Comparison of ENCODE assay signal across 24 mouse cellular contexts in genomic region chrX:155903108-155903507, GRCm38 (mm10).
DNase-seq lines count a peak whose midpoint lies in the region; ATAC-seq and TF ChIP-seq lines count a peak whose summit lies in the region.
"Had no signal": no experiment of that assay in that cellular context is flagged by ENCODE, and none has a peak within 500 bp of the region (broad histone marks: within the 10 kb centered on the region; RNA-seq: fewer than 3 reads in every experiment).

No protein-coding gene starts in this region.

- no peaks in the 10 kb centered on the region for H3K27me3 ChIP-seq in hindbrain, embryonic 11.5 days (ENCODE audit: control insufficient read depth, insufficient read depth, low read length)
- H3K27me3 ChIP-seq in hindbrain, embryonic 10.5 days (ENCODE audit: insufficient read depth, poor library complexity, severe bottlenecking), result no peaks in the 10 kb centered on the region
- H3K27me3 ChIP-seq in midbrain, postnatal 0 days (ENCODE audit: insufficient read depth, low read length), result no peaks in the 10 kb centered on the region
- no peaks in the 10 kb centered on the region for H3K27me3 ChIP-seq in midbrain, embryonic 10.5 days (ENCODE audit: low read depth, poor library complexity, severe bottlenecking)
- H3K27me3 ChIP-seq: CH12.LX; forebrain, embryonic 15.5 days; heart, embryonic 12.5 days; liver, embryonic 12.5 days; midbrain, embryonic 13.5 days; neural tube, embryonic 15.5 days had no signal

- H3K4me2 ChIP-seq in hindbrain, embryonic 11.5 days (replicated peaks; ENCODE audit: low read depth, low read length), result no peak overlapping the region
- H3K4me2 ChIP-seq in midbrain, postnatal 0 days (ENCODE audit: low read depth, low read length, poor library complexity, severe bottlenecking), result no peak overlapping the region
- H3K4me2 ChIP-seq: forebrain, embryonic 15.5 days; heart, embryonic 12.5 days; liver, embryonic 12.5 days; midbrain, embryonic 13.5 days; neural tube, embryonic 15.5 days had no signal

- H3K4me3 ChIP-seq in hindbrain, embryonic 11.5 days (ENCODE audit: low read depth, low read length), result no peak overlapping the region
- no peak overlapping the region for H3K4me3 ChIP-seq in hindbrain, embryonic 10.5 days
- no peak overlapping the region for H3K4me3 ChIP-seq in midbrain, postnatal 0 days (ENCODE audit: low read depth, low read length)
- H3K4me3 ChIP-seq in midbrain, embryonic 10.5 days, result no peak overlapping the region
- H3K4me3 ChIP-seq: forebrain, embryonic 15.5 days; heart, adult 2 months; heart, embryonic 12.5 days; layer of hippocampus, adult 2 months; liver, embryonic 12.5 days; midbrain, embryonic 13.5 days; neural tube, embryonic 15.5 days had no signal

- no peak overlapping the region for H3K9ac ChIP-seq in hindbrain, embryonic 11.5 days (ENCODE audit: low read depth, low read length)
- no peak overlapping the region for H3K9ac ChIP-seq in midbrain, postnatal 0 days (replicated peaks; ENCODE audit: low read length, poor library complexity, severe bottlenecking)
- H3K9ac ChIP-seq: forebrain, embryonic 15.5 days; heart, embryonic 12.5 days; liver, embryonic 12.5 days; liver, postnatal 0 days; midbrain, embryonic 13.5 days; neural tube, embryonic 15.5 days had no signal

- no peak for TF ChIP-seq CTCF in midbrain, postnatal 0 days (IDR thresholded peaks at IDR 0.05)

- no peaks in the 10 kb centered on the region for H3K36me3 ChIP-seq in hindbrain, embryonic 11.5 days (ENCODE audit: control insufficient read depth, insufficient read depth, low read length)
- no peaks in the 10 kb centered on the region for H3K36me3 ChIP-seq in hindbrain, embryonic 10.5 days
- H3K36me3 ChIP-seq in midbrain, postnatal 0 days (ENCODE audit: insufficient read depth, low read length), result no peaks in the 10 kb centered on the region
- H3K36me3 ChIP-seq in midbrain, embryonic 10.5 days, result no peaks in the 10 kb centered on the region
- H3K36me3 ChIP-seq: forebrain, embryonic 15.5 days; heart, embryonic 12.5 days; liver, embryonic 12.5 days; midbrain, embryonic 13.5 days; neural tube, embryonic 15.5 days had no signal

- peak; percentile 71 for ATAC-seq in hindbrain, embryonic 11.5 days (ENCODE audit: low FRiP score)
- no peak for ATAC-seq in midbrain, postnatal 0 days (ENCODE audit: low FRiP score)
- ATAC-seq: activated CD4-positive, CD25-positive, alpha-beta regulatory T cell, adult 4 months; forebrain, embryonic 15.5 days; intestine, embryonic 16.5 days; liver, embryonic 12.5 days; liver, postnatal 0 days; midbrain, embryonic 13.5 days had no signal

- H3K4me1 ChIP-seq in hindbrain, embryonic 11.5 days (replicated peaks; ENCODE audit: control insufficient read depth, insufficient read depth, low read length), result no peaks in the 10 kb centered on the region
- no peaks in the 10 kb centered on the region for H3K4me1 ChIP-seq in hindbrain, embryonic 10.5 days (replicated peaks)
- no peaks in the 10 kb centered on the region for H3K4me1 ChIP-seq in midbrain, postnatal 0 days (ENCODE audit: insufficient read depth, low read length)
- H3K4me1 ChIP-seq in midbrain, embryonic 10.5 days, result no peaks in the 10 kb centered on the region
- H3K4me1 ChIP-seq: forebrain, embryonic 15.5 days; heart, embryonic 12.5 days; liver, embryonic 12.5 days; midbrain, embryonic 13.5 days; neural tube, embryonic 15.5 days had no signal

- DNase-seq in cerebellum, postnatal 10 days, result peak; percentile 18
- no peak for DNase-seq in cerebellum, adult 11 months
- no peak for DNase-seq in hindbrain, embryonic 11.5 days (ENCODE audit: low spot score)
- DNase-seq in hindbrain, embryonic 10.5 days (ENCODE audit: low spot score), result no peak
- peak; percentile 24 for DNase-seq in midbrain, postnatal 0 days (ENCODE audit: low spot score)
- DNase-seq in midbrain, embryonic 10.5 days (ENCODE audit: low spot score), result no peak
- no peak for DNase-seq in testis, postnatal 10 days (ENCODE audit: low spot score)
- DNase-seq: adrenal gland, adult 8-10 months; cerebellum, adult 9-10 months; heart, adult 2 months; left cerebral cortex, postnatal 4 days; liver, postnatal 0 days; lung, postnatal 36 days; retina, postnatal 1 day; right cerebral cortex, postnatal 14 days had no signal

- H3K9me3 ChIP-seq in hindbrain, embryonic 11.5 days (ENCODE audit: control insufficient read depth, low read length), result no peaks in the 10 kb centered on the region
- H3K9me3 ChIP-seq in hindbrain, embryonic 10.5 days, result no peaks in the 10 kb centered on the region
- no peaks in the 10 kb centered on the region for H3K9me3 ChIP-seq in midbrain, postnatal 0 days (ENCODE audit: low read length)
- no peaks in the 10 kb centered on the region for H3K9me3 ChIP-seq in midbrain, embryonic 10.5 days (replicated peaks)
- H3K9me3 ChIP-seq: forebrain, embryonic 15.5 days; heart, embryonic 12.5 days; liver, embryonic 12.5 days; midbrain, embryonic 13.5 days; neural tube, embryonic 15.5 days had no signal

- WGBS in hindbrain, embryonic 11.5 days, result 19% methylated on average over 1 of the region's 1 CpGs
- 29% methylated on average over 1 of the region's 1 CpGs for WGBS in hindbrain, embryonic 10.5 days
- WGBS in midbrain, postnatal 0 days, result 20% methylated on average over 1 of the region's 1 CpGs
- 26% methylated on average over 1 of the region's 1 CpGs for WGBS in midbrain, embryonic 10.5 days

- H3K27ac ChIP-seq in hindbrain, embryonic 11.5 days (ENCODE audit: low read depth, low read length), result no peak overlapping the region
- H3K27ac ChIP-seq in hindbrain, embryonic 10.5 days, result no peak overlapping the region
- no peak overlapping the region for H3K27ac ChIP-seq in midbrain, postnatal 0 days (ENCODE audit: low read depth, low read length)
- H3K27ac ChIP-seq in midbrain, embryonic 10.5 days (replicated peaks), result no peak overlapping the region
- H3K27ac ChIP-seq: forebrain, embryonic 15.5 days; heart, adult 2 months; layer of hippocampus, adult 2 months; liver, embryonic 12.5 days; midbrain, embryonic 13.5 days; neural tube, embryonic 15.5 days had no signal

Comparison
In these comparisons a context has a peak if more than half of its experiments do, and no peak if none do; other contexts are left out.
1. DNase-seq: peak in cerebellum, postnatal 10 days (2 of 2) and midbrain, postnatal 0 days (single experiment); none in cerebellum, adult 11 months (single experiment), hindbrain, embryonic 11.5 days (single experiment), hindbrain, embryonic 10.5 days (single experiment), midbrain, embryonic 10.5 days (single experiment) and testis, postnatal 10 days (single experiment).